Mouse (Mus musculus) frontal cortex, postnatal 14 days (tissue): ENCODE measurements around the gene Hoxa10.

ENCODE experiments used
- DNase-seq, 2 experiments: peaks; one replicate each; pipeline ENCODE4 v3.0.0; 2022; ENCODE audit warnings: low spot score in 2 of 2

Gene Hoxa10

DNA sequence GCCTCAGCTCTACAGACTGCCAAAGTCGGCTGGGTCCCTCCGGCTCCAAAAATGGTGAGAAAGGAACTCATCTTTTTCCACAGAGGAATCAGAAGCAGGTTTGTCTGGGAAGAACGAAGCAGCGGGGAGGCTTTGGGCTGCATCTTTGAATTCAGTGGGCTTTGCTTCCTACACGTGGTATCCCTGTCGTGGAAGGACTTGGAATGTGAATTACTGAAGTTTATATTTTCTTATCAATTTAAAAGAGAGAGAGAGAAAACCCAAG, 22.6 kb upstream of the Hoxa10 start:
- DNase-seq, result no peak

- no peak for DNase-seq
These were observed 22.0 kb upstream of the Hoxa10 start for GRCm38 (mm10) chr6:52262463-52263320.

- DNase-seq, result no peak
These were observed 21.3 kb upstream of the Hoxa10 start for GRCm38 (mm10) chr6:52261751-52262462.

- DNase-seq, result no peak
These were observed 20.3 kb upstream of the Hoxa10 start, which contains the start of gene Hoxa13 for GRCm38 (mm10) chr6:52260654-52261575. Gene Hoxa13, minus strand, starts transcription at chr6:52260880.

DNA sequence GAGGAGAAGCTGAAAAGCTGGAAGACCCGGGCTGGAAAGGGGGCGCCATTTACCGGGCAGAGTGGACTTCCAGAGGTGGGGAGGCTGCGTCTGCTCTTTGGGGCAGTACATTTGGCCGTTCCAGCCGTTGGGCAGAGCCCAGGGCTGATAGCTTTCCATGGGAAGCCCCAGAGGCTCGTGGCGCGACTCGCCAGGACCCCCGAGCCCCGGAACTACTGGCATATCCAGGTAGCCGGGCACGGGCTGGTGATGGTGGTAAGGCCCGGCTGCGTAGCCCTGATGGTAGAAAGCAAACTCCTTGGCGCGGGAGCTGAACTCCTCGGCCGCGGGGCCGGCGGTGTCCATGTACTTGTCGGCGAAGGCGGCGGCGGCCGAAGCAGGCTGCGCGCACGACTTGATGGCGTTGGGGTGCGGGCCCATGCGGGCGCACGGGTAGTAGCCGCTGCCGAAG, 19.2 kb upstream of the Hoxa10 start:
- DNase-seq, result no peak

GRCm38 (mm10) chr6:52259081-52259790, 18.6 kb upstream of the Hoxa10 start:
- DNase-seq, result no peak

GRCm38 (mm10) chr6:52256956-52257355, 16.3 kb upstream of the Hoxa10 start:
- peak in 1 of 2 experiments; percentile 57 for DNase-seq

- DNase-seq, result no peak
These were observed 13.2 kb upstream of the Hoxa10 start for GRCm38 (mm10) chr6:52253511-52254500.

- no peak for DNase-seq
These were observed 12.2 kb upstream of the Hoxa10 start for GRCm38 (mm10) chr6:52252775-52253376.

GRCm38 (mm10) chr6:52252016-52252774, 11.5 kb upstream of the Hoxa10 start:
- DNase-seq, result no peak

DNA sequence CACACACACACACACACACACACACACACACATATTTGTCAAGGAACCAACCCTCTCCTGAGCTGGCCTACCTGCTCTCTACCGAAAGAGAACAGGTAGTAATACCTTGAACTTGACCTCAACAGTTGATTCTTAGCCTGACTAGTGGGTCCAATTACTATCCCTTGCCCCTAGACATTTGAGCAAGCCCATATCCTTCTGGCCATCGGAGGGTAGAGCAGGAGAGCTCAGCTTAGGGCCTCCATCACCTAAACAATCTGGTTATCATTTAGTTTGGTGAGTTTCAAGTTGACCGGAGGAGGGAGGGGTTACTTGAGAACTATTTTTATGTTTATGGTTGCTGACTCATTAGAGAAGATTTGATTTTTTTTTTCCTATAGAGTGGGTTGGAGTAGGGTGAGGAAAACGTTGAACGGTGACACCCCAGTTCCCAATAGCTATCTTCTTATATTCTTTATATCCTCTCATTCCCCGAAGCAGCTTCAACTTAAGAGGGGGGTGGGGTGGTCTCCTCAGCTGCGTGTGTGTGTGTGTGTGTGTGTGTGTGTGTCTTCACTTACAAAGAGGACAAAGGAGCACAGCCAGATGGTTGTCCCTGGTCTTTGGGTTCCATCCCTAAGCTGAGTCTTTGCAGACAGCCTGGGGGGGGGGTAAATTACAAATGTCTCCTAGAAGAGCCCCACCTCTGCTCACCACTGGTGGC, 10.7 kb upstream of the Hoxa10 start:
- no peak for DNase-seq

- DNase-seq, result no peak
These were observed 9.2 kb upstream of the Hoxa10 start for GRCm38 (mm10) chr6:52249826-52250225.

DNA sequence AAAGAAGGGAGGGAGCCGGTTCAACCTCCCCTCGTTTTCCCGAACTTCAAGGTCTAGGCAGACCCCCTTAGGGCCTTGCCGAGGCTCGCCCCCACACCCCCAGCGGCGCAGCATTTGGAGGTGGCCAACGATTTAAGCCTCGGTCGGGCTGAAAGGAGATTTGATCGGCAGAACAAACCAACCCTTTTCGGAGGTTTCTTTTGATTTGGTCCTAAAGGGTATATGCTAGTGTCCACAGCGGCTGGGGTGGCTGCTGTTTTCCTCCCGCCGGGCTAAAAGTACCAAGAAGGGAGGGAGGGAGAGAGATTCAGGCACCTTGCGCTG, 8.7 kb upstream of the Hoxa10 start:
- no peak for DNase-seq

- DNase-seq, result no peak
These were observed 8.2 kb upstream of the Hoxa10 start for GRCm38 (mm10) chr6:52248638-52249414.

DNA sequence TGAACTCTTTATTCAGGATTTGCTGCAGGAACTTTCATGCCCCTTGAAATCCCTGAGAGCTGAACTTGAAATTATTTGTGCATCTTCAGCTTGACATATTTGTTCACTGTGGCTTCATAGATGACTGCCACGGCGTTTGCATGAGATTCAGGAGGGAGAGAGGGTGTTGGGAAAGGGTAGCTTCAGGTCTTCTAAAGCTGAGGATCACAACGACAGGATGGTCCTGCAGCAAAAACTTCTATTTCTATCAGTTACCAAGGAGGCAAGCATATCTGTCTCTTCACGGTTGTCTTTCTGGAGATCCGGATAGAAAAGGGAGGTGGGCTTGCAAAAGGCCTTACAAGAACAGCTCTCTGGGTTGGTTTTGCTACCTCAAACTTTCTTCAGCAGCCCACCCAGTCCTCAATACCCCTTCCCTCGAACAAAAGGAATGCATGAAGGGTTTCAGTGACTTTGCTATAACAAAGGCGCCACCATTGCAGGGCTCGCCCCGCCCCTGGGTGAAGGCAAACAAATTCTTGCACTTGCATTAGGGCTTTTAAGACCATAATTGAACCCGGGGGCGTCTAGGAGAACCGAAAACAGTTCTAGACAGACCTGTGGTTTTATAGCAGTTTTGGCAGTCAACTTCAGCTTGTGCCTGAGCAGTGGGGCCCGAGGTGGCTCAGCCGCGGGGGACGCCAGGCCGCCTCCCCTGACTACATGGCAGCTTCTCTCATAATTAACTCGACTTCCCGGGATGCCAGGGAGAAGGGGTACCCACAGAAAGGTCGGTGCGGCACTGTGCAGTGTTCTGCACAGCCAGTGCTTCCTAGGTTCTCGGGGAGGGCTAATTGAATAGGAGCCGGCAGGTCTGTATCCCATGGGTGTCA, 7.3 kb upstream of the Hoxa10 start:
- DNase-seq, result no peak

DNA sequence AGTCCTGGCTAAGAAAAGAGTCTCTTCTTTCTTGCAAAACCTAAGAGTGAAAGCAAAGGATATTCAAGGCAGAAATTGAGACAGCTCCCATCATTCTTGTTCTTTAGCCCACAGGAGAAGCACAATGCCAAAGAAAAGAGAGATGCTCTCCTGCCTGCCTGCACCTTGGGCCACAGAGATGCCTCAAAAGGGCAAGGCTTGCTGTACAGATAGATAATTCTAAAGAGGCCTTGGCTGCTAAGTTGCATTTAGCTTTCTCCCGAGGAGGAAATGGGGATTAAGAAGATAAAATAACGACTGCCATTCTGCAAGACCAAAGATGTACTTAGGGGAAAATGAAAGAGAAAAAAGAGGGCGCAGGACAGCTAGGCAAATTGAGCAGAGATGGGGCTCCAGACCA, 6.3 kb upstream of the Hoxa10 start:
- DNase-seq, result no peak

DNA sequence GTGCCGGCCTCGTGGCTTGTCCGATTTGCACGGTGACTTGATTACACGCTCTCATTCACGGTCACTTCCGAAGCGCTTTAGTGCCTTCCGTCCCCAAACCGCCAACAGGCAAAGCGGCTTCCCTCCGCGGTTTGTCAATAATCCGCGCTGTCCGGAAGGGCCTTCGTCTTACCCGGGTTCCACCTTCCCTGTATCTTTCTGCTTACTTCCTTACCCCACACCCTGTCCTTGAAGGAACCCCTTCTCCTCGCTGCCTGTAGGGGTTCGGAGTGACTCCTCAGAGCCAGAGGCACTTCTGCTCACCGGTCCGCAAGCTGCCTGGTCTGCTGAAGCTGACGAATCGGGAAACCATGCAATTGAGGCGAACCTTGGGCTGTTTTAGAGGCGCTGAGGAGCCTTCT, 5.7 kb upstream of the Hoxa10 start:
- DNase-seq, result no peak
